Mouse (Mus musculus) hematopoietic stem cell, adult 5-6 weeks (primary cell): ENCODE data around the gene Bcl2l11. TPM values are rescaled to one million over a fixed set of nuclear protein-coding genes. Genes with fewer than 3 reads are reported as not detected.
A peak's percentile ranks its signal among the peaks of the same experiment; 100 is the strongest.

Source experiments
- ATAC-seq, 2 experiments: fragments of 125-278 bp in 1 of 2; replicated peaks in 1 of 2; 2 replicates each; pipeline ENCODE4 v1.8.0; 2016 to 2017; ENCODE audit warnings: inconsistent platforms in 2 of 2, mild to moderate bottlenecking in 2 of 2, moderate number of reproducible peaks in 2 of 2, low read depth in 1 of 2, moderate TSS enrichment in 1 of 2; ENCODE audit not compliant: low FRiP score in 2 of 2, poor library complexity in 2 of 2, severe bottlenecking in 2 of 2, insufficient read depth in 1 of 2, low TSS enrichment in 1 of 2
- total RNA-seq: library from RNA; stranded (forward); fragments of 172-1452, 232-1000 nt; gene quantifications from 2 replicates; pipeline ENCODE4 v1.2.3, GENCODE M21; 2017

The Bcl2l11 gene
- 57.4 and 78.4 TPM in 2 replicates for total RNA-seq

- peak; percentile 60 to 69 for ATAC-seq
These were observed at the start of gene Bcl2l11 for GRCm38 (mm10) chr2:128125635-128126470. Gene Bcl2l11, plus strand, starts transcription at chr2:128126038.

- ATAC-seq: no peak
These were observed 48.9 kb upstream of the Bcl2l11 start for GRCm38 (mm10) chr2:128076936-128077335.

- no peak for ATAC-seq
These were observed 47.0 kb upstream of the Bcl2l11 start for GRCm38 (mm10) chr2:128078859-128079258.

- no peak for ATAC-seq
These were observed 46.5 kb upstream of the Bcl2l11 start for GRCm38 (mm10) chr2:128079316-128079715.

- ATAC-seq: no peak
These were observed 42.0 kb upstream of the Bcl2l11 start for GRCm38 (mm10) chr2:128083844-128084243.

GRCm38 (mm10) chr2:128084607-128085006 lies 41.2 kb upstream of the Bcl2l11 start:
- peak; percentile 20 to 36; a peak in 1 of 4 replicates for ATAC-seq

GRCm38 (mm10) chr2:128085481-128085880 lies 40.4 kb upstream of the Bcl2l11 start:
- ATAC-seq: 0 out of 4 replicates have a peak, but pooled peaks of 1 of the 2 experiments have one; percentile 36

- ATAC-seq: no peak
These were observed 39.4 kb upstream of the Bcl2l11 start for GRCm38 (mm10) chr2:128086301-128086886.

GRCm38 (mm10) chr2:128086996-128087526 lies 38.8 kb upstream of the Bcl2l11 start:
- ATAC-seq: no peak

GRCm38 (mm10) chr2:128087798-128088545 lies 37.9 kb upstream of the Bcl2l11 start:
- ATAC-seq: no peak

- ATAC-seq: no peak
These were observed 35.5 kb upstream of the Bcl2l11 start for GRCm38 (mm10) chr2:128090283-128090885.

- ATAC-seq: no peak
These were observed 34.1 kb upstream of the Bcl2l11 start for GRCm38 (mm10) chr2:128091431-128092369.

GRCm38 (mm10) chr2:128092451-128092850 lies 33.4 kb upstream of the Bcl2l11 start:
- no peak for ATAC-seq

GRCm38 (mm10) chr2:128094196-128094595 lies 31.6 kb upstream of the Bcl2l11 start:
- no peak for ATAC-seq

- no peak for ATAC-seq
These were observed 31.2 kb upstream of the Bcl2l11 start for GRCm38 (mm10) chr2:128094602-128095001.

- ATAC-seq: no peak
These were observed 30.6 kb upstream of the Bcl2l11 start for GRCm38 (mm10) chr2:128095270-128095669.
